Mouse (Mus musculus) liver, embryonic 18 days (tissue): Measurements from ENCODE around the gene Col5a1. TPM values are rescaled to one million over a fixed set of nuclear protein-coding genes. Genes with fewer than 3 reads are reported as not detected.

Source experiments
- polyA plus RNA-seq: library from polyadenylated mRNA; depleted of rRNA; stranded (reverse); fragments of >200 nt; gene quantifications from 2 replicates; pipeline ENCODE4 v1.2.3, GENCODE M21; 2012; rRNA removed

The Col5a1 gene
- 5.8 and 7.0 TPM in 2 replicates for polyA plus RNA-seq

GRCm38 (mm10) chr2:27886148-27886551, at the start of gene Col5a1:
Gene Col5a1, plus strand, starts transcription at chr2:27886425.

GRCm38 (mm10) chr2:28084768-28085167, 198.5 kb downstream of the Col5a1 start, which contains the start of gene Fcnb:
Gene Fcnb, minus strand, starts transcription at chr2:28084885.

Other genes starting within 250 kb of the Col5a1 start
- 23.9 and 31.2 TPM in 2 replicates for gene Rxra, start 210.0 kb upstream of the Col5a1 start, polyA plus RNA-seq
- 39.3 and 56.0 TPM in 2 replicates for gene Fcnb, start 198.5 kb downstream of the Col5a1 start, polyA plus RNA-seq